Mouse (Mus musculus) cerebellum, postnatal 4 days (tissue): ENCODE results near the gene Gpr152.

Experiments used
- DNase-seq, 2 experiments: peaks; one replicate each; pipeline ENCODE4 v3.0.0; 2022; ENCODE audit warnings: low spot score in 2 of 2, mixed read lengths in 1 of 2

Gpr152 gene

GRCm38 (mm10) chr19:4150567-4151487 lies 11.2 kb downstream of the Gpr152 start:
- DNase-seq = no peak

GRCm38 (mm10) chr19:4151488-4151860 lies 11.9 kb downstream of the Gpr152 start:
- DNase-seq = no peak

DNA sequence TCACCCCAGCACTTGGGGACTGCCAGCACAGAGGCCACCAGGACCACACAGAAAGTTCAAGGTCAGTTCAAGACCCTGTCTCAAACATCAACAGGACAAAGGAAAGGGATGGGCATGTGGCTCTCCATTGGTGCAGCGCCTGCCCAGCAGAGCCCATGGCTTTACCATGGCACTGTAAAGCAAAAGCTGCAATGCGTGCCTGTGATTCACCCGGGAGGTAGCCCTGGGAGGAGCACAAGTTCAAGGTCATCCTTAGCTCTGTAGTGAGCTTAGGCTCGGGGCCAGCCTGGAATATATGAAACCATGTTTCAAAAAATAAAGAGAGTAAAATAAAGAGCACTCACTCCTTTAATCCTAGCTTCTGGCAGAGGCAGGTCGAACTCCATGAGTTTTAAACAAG lies 12.3 kb downstream of the Gpr152 start:
- no peak for DNase-seq

DNA sequence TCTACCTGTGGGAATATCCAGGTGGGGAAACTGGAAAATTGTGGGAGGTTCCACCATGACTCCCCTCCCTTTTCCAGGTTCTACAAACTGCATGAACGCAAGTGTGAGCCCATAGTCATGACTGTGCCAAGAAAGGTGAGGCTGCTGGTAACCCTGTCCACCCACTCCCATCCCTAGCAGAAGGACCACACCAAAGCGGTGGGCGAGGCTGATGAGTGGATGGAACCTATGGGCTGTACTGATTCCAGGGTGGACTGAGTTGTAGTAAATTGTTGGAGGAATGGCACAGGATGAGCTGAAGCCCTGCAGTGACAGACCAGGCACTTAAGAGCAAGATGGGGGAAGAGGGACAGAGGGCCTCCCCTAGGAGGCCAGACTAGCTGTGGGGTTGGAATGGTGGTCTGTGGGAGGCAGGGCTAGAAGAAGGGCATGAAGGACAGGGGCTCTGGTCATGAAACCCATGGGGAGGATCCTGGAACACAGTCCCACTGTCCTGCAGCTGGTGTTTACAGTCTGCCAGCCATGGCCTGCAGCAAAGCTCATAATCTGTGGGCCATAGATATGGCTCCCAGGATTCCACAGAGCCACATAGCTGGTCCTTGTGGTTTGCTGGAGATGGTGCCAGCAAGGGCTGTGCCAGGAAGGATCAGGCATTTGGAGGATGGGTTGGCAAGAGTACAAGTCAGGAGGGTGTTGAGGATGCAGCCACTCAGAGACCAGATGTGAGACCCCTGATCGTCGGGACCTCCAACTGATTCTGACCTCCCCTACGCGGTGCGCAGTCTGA lies 13.1 kb downstream of the Gpr152 start:
- DNase-seq = no peak

DNA sequence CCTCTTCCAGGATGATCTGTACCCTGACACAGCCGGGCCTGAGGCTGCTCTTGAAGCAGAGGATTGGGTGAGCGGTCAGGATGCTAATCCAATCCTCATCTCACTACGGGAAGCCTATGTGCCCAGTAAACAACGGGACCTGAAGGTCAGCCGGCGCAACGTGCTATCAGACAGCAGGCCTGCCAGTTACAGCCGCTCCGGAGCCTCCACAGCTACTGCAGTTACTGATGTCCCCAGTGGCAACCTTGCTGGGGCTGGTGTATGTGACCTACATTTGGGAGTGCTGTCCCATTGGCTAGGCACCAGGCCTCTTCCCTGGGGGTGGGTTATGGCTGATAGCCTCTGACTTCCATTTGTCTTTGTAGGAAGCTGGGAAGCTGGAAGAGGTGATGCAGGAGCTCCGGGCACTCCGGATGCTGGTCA lies 13.7 kb downstream of the Gpr152 start, which contains the start of gene Ptprcap:
Gene Ptprcap, plus strand, starts transcription at position 373 of the 423 bp plus-strand sequence.
- DNase-seq = no peak

GRCm38 (mm10) chr19:4154437-4155222 lies 15.0 kb downstream of the Gpr152 start:
- DNase-seq = no peak

GRCm38 (mm10) chr19:4155223-4156072 lies 15.9 kb downstream of the Gpr152 start:
- no peak for DNase-seq

GRCm38 (mm10) chr19:4156073-4156579 lies 16.5 kb downstream of the Gpr152 start:
- no peak for DNase-seq

DNA sequence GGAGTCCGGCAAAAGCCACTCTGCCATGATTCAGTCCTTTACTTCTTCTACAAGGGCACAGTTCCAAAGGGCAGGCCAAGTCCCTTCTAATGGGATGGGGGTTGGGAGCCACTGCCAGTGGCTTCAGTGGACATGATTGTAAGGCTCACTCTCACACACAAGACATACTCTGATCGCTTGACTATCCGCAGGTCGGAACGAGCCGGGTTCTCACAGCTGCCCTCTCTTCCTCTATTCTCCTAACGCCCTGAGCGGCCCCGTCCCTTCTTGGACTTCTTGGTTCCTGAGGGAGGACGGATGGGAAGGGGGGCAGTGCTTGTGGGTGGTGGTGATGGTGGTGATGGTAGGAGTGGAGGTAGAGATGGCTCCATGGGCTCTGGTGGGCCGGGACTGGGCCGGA lies 17.2 kb downstream of the Gpr152 start:
- no peak for DNase-seq

GRCm38 (mm10) chr19:4159049-4159448 lies 19.5 kb downstream of the Gpr152 start:
- DNase-seq = no peak

- DNase-seq = peak; percentile 94 to 97
Observed at GRCm38 (mm10) chr19:4162646-4163542, 23.3 kb downstream of the Gpr152 start, which contains the start of gene Rps6kb2. Gene Rps6kb2, minus strand, starts transcription at chr19:4163354.

DNA sequence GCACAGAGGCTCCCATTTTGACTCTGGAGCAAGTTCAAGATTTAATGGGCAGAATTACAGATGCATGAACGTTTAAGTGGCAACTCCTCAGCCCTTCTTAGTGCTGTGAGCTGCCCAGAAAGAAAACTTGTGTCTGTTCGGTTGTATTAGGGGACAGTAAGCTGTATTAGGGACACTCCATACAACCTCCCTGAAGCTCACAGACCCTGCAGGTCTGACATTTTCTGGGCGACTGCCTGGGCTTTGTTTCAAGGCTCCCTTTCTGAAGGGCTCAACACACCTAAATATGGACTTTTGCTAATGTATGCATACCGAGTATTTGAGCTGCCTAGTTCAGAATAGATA lies 23.9 kb downstream of the Gpr152 start:
- DNase-seq = no peak

- no peak for DNase-seq
Observed at GRCm38 (mm10) chr19:4164100-4164499, 24.5 kb downstream of the Gpr152 start.

DNA sequence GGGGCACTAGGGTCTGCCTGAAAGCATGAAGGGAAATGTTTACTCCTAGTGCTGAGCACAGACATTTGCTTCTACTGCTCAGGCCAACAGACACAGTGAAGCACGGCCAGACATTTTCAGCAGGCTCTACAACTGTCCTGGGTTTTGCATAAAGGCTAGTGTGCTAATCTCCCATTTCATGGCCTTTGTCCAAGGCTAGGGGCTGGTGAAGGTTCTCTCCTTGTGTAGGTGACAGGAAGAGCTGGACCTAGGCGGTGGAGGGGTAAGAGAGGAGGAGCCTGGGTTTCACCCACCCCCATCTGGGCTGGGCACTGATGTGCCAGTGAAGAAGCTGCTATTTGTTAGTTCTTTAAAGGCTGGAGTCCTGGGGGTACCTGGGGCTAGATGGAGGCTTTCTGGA lies 25.1 kb downstream of the Gpr152 start:
- no peak for DNase-seq

- no peak for DNase-seq
Observed at GRCm38 (mm10) chr19:4166678-4167476, 27.3 kb downstream of the Gpr152 start.

DNA sequence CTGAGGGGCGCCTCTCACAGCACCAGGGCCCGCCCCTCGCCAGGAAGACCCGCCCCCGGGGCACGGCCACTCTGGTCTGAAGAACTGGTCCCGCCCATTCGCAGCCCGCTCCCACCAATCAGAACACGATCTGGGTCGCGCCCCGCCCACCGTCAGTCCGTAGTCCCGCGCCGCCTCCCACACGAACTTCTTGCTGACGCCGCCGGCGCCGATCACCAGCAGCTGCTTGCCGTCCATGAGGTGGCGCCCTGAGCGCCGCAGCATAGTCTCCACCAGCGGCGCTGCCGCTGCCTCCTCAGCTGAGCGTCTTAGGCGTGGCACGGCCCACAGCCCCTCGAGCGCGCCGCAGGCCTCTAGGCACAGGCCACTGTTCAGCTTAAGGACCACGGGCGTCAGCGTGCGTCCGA lies 29.8 kb downstream of the Gpr152 start:
- peak; percentile 99 to 100 for DNase-seq

GRCm38 (mm10) chr19:4169810-4170209 lies 30.2 kb downstream of the Gpr152 start:
- no peak for DNase-seq

DNA sequence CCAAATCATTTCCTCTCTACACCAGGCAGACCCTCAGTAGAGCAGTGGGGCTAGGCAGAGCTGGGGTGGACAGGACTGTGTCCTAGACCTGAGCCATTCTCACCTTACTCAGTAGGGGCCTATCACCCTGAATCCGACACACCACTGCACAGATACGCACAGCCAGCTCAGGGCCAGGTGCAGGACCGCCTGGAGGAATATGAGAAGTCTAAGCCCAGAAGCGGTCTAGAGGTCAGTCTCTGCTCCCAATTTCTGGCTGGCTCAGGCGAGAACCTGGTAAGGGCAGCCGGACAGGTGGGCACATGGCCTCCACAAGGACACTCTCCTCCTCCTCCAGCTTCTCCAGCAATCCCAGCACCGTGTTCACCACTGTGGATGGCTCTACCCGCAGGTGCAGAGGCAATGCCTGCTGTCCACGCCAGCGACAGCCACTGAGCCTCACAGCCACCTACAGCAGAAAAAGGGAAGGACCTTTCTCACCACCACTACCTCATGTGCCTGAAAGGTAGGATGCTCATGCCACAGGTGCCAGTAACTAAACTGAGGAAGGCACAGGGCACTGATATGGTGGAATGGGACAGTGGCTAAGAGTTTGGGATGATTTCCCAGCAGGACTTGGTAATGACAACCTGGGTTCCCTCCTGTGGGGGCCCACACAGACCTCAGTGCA lies 31.3 kb downstream of the Gpr152 start:
- DNase-seq = no peak
